Mouse (Mus musculus) adrenal gland, adult (tissue): ENCODE measurements around the gene Meis1.

Source experiments
- DNase-seq, 2 experiments: peaks; one replicate each; pipeline ENCODE4 v3.0.0; 2022 to 2023; ENCODE audit warnings: low spot score in 1 of 2; ENCODE audit not compliant: inconsistent age in 2 of 2

Meis1 gene

GRCm38 (mm10) chr11:19014441-19015161 is 4.2 kb downstream of the Meis1 start:
- DNase-seq: peak; percentile 45 to 85

- no peak for DNase-seq
These were observed 4.7 kb downstream of the Meis1 start for GRCm38 (mm10) chr11:19014113-19014440.

GRCm38 (mm10) chr11:19013141-19014112 is 5.4 kb downstream of the Meis1 start:
- peak; percentile 64 to 90 for DNase-seq

- DNase-seq: peak in 1 of 2 experiments; percentile 72
These were observed 6.2 kb downstream of the Meis1 start for GRCm38 (mm10) chr11:19012463-19013115.

GRCm38 (mm10) chr11:19012001-19012400 is 6.8 kb downstream of the Meis1 start:
- DNase-seq: peak in 1 of 2 experiments; percentile 84

GRCm38 (mm10) chr11:19011108-19011805 is 7.5 kb downstream of the Meis1 start:
- DNase-seq: peak in 1 of 2 experiments; percentile 72

GRCm38 (mm10) chr11:19010396-19010811 is 8.4 kb downstream of the Meis1 start:
- peak; percentile 71 to 91 for DNase-seq

- peak in 1 of 2 experiments; percentile 81 for DNase-seq
These were observed 9.0 kb downstream of the Meis1 start for GRCm38 (mm10) chr11:19009536-19010395.

GRCm38 (mm10) chr11:19008610-19009384 is 10.0 kb downstream of the Meis1 start:
- DNase-seq: peak in 1 of 2 experiments; percentile 78

GRCm38 (mm10) chr11:19007541-19008424 is 11.0 kb downstream of the Meis1 start:
- peak; percentile 68 to 92 for DNase-seq

- DNase-seq: no peak
These were observed 11.7 kb downstream of the Meis1 start for GRCm38 (mm10) chr11:19007068-19007467.

- DNase-seq: peak in 1 of 2 experiments; percentile 63
These were observed 12.7 kb downstream of the Meis1 start for GRCm38 (mm10) chr11:19005913-19006693.

- DNase-seq: peak in 1 of 2 experiments; percentile 49
These were observed 13.5 kb downstream of the Meis1 start for GRCm38 (mm10) chr11:19005007-19005912.

GRCm38 (mm10) chr11:19003066-19003465 is 15.7 kb downstream of the Meis1 start:
- no peak for DNase-seq

- no peak for DNase-seq
These were observed 22.0 kb downstream of the Meis1 start for GRCm38 (mm10) chr11:18996767-18997166.

GRCm38 (mm10) chr11:18996289-18996688 is 22.5 kb downstream of the Meis1 start:
- DNase-seq: peak in 1 of 2 experiments; percentile 63
